Mouse (Mus musculus) neural tube, embryonic 10.5 days (tissue): ENCODE data around the gene Gm26992.
"Not testable (repeated sequence)": the region's sequence is repeated elsewhere in the genome, so short reads cannot be mapped to it uniquely, and the experiment has no call there.

Source experiments
- DNase-seq: peaks from one replicate; pipeline ENCODE4 v3.0.0-alpha.2; 2017; ENCODE audit warnings: low spot score; ENCODE audit errors: extremely low spot score

Gm26992 gene

GRCm38 (mm10) chrX:103421710-103422109, at the start of gene Gm26992:
Gene Gm26992 (plus strand): TSS chrX:103422010.
- DNase-seq, result no peak

- no peak for DNase-seq
Observed at GRCm38 (mm10) chrX:103374250-103374649, 47.6 kb upstream of the Gm26992 start.

- DNase-seq, result no peak
Observed at GRCm38 (mm10) chrX:103384528-103384927, 37.3 kb upstream of the Gm26992 start.

- no peak for DNase-seq
Observed at GRCm38 (mm10) chrX:103388131-103388530, 33.7 kb upstream of the Gm26992 start.

GRCm38 (mm10) chrX:103393841-103394240, 28.0 kb upstream of the Gm26992 start:
- no peak for DNase-seq

- no peak for DNase-seq
Observed at GRCm38 (mm10) chrX:103405021-103405420, 16.8 kb upstream of the Gm26992 start.

- no peak for DNase-seq
Observed at GRCm38 (mm10) chrX:103414167-103414566, 7.6 kb upstream of the Gm26992 start, which contains the start of gene Tsx. Gene Tsx (plus strand): TSS chrX:103414467.

GRCm38 (mm10) chrX:103427677-103428076, 5.9 kb downstream of the Gm26992 start:
- DNase-seq, result no peak

- no peak for DNase-seq
Observed at GRCm38 (mm10) chrX:103432293-103432692, 10.5 kb downstream of the Gm26992 start.

GRCm38 (mm10) chrX:103438023-103438422, 16.2 kb downstream of the Gm26992 start:
- DNase-seq, result no peak

- DNase-seq, result no peak
Observed at GRCm38 (mm10) chrX:103440803-103441202, 19.0 kb downstream of the Gm26992 start.

GRCm38 (mm10) chrX:103443755-103444154, 21.9 kb downstream of the Gm26992 start:
- DNase-seq, result no peak

- peak; percentile 34 for DNase-seq
Observed at GRCm38 (mm10) chrX:103447539-103448169, 25.8 kb downstream of the Gm26992 start.

- DNase-seq, result not testable (repeated sequence)
Observed at GRCm38 (mm10) chrX:103448429-103448828, 26.6 kb downstream of the Gm26992 start.

GRCm38 (mm10) chrX:103448943-103449722, 27.3 kb downstream of the Gm26992 start:
- not testable (repeated sequence) for DNase-seq

GRCm38 (mm10) chrX:103452815-103453214, 31.0 kb downstream of the Gm26992 start:
- no peak for DNase-seq

- no peak for DNase-seq
Observed at GRCm38 (mm10) chrX:103460056-103460455, 38.2 kb downstream of the Gm26992 start.

- no peak for DNase-seq
Observed at GRCm38 (mm10) chrX:103468998-103469397, 47.2 kb downstream of the Gm26992 start.

- DNase-seq, result no peak
Observed at GRCm38 (mm10) chrX:103472346-103472745, 50.5 kb downstream of the Gm26992 start.

- peak; percentile 47 for DNase-seq
Observed at GRCm38 (mm10) chrX:103477507-103477906, 55.7 kb downstream of the Gm26992 start.

GRCm38 (mm10) chrX:103481243-103482096, 59.7 kb downstream of the Gm26992 start:
- DNase-seq, result peak; percentile 22

- no peak for DNase-seq
Observed at GRCm38 (mm10) chrX:103482097-103482451, 60.3 kb downstream of the Gm26992 start.
